Mouse (Mus musculus) megakaryocyte, embryonic 14.5 days (primary cell): ENCODE measurements around the gene Acaa1a.

Source experiments
- FLI1 ChIP-seq: IDR thresholded peaks from 2 replicates; pipeline ENCODE4 v1.6.1; 2012; ENCODE audit warnings: low read length, inconsistent platforms, mixed read lengths
- GATA1 ChIP-seq: IDR thresholded peaks from 3 replicates; pipeline ENCODE4 v1.6.1; 2012; ENCODE audit warnings: mixed read lengths, low read length, inconsistent platforms, borderline replicate concordance

DNA sequence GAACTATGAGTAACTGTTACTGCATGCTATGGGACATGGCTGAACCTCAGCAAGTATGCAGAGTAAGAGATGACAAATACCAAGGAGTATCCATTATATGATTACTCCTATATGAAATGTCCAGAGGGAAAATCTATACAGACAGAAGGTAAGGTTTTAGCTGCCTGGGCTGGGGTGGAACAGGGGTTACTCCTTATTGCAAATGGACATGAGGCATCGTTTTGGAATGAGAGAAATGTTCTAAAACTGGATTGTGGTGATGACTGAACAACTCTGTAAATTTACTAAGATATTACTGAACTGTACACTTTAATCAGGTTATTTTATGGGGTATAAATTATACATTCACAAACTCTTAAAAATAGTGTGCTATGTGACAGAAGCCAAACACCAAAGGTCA is 20.6 kb upstream of the Acaa1a start:
- TF ChIP-seq GATA1 (no peak), FLI1 (no peak)
